Mouse (Mus musculus) myocyte (in vitro differentiated cells): Measurements from ENCODE around the gene Csmd2. TPM values are rescaled to one million over a fixed set of nuclear protein-coding genes. Genes with fewer than 3 reads are reported as not detected.

Experiments
- H3K27me3 ChIP-seq: one replicate; pipeline ENCODE4 v1.6.1; 2011; ENCODE audit not compliant: control insufficient read depth, insufficient read depth, insufficient read length
- H3K36me3 ChIP-seq: one replicate; pipeline ENCODE4 v1.6.1; 2011; ENCODE audit not compliant: control insufficient read depth, insufficient read depth
- H3K4me2 ChIP-seq: one replicate; pipeline ENCODE4 v1.6.1; 2011; ENCODE audit warnings: low read depth, control low read depth
- H3K4me3 ChIP-seq: one replicate; pipeline ENCODE4 v1.5.1; 2011; ENCODE audit warnings: mild to moderate bottlenecking, control low read depth, moderate library complexity
- H3K79me2 ChIP-seq: one replicate; pipeline ENCODE4 v1.6.1; 2011; ENCODE audit not compliant: control insufficient read depth, insufficient read depth
- H3ac ChIP-seq: one replicate; pipeline ENCODE4 v1.6.1; 2011; ENCODE audit not compliant: control insufficient read depth, insufficient read length
- CEBPB ChIP-seq: IDR thresholded peaks from 2 replicates; pipeline ENCODE4 v1.6.1; 2011; ENCODE audit warnings: mild to moderate bottlenecking, moderate library complexity; ENCODE audit not compliant: poor library complexity, insufficient read depth, severe bottlenecking
- E2F4 ChIP-seq: IDR thresholded peaks from one replicate; pipeline ENCODE4 v1.6.1; 2011; ENCODE audit warnings: mild to moderate bottlenecking, control low read depth, moderate library complexity; ENCODE audit not compliant: insufficient read depth
- MAX ChIP-seq: IDR thresholded peaks from one replicate; pipeline ENCODE4 v1.6.1; 2011; ENCODE audit warnings: low read depth, mild to moderate bottlenecking, control low read depth
- MYOD1 ChIP-seq, 3 experiments: IDR thresholded peaks; one replicate each; pipeline ENCODE4 v1.6.1; 2011; ENCODE audit warnings: control low read depth in 2 of 3, low read depth in 2 of 3, mild to moderate bottlenecking in 2 of 3, moderate library complexity in 1 of 3; ENCODE audit not compliant: insufficient read length in 2 of 3, control insufficient read depth in 1 of 3
- MYOG ChIP-seq, 3 experiments: IDR thresholded peaks; one replicate each; pipeline ENCODE4 v1.6.1; 2011; ENCODE audit warnings: control low read depth in 2 of 3, low read depth in 2 of 3, mild to moderate bottlenecking in 2 of 3; ENCODE audit not compliant: insufficient read length in 2 of 3, control insufficient read depth in 1 of 3, insufficient read depth in 1 of 3
- POLR2A ChIP-seq: IDR thresholded peaks from one replicate; pipeline ENCODE4 v1.6.1; 2011; ENCODE audit warnings: low read depth, mild to moderate bottlenecking, control low read depth, moderate library complexity; ENCODE audit not compliant: insufficient read length
- POLR2AphosphoS2 ChIP-seq: IDR thresholded peaks from one replicate; pipeline ENCODE4 v1.6.1; 2011; ENCODE audit warnings: low read depth, control low read depth; ENCODE audit not compliant: insufficient read length
- REST ChIP-seq: IDR thresholded peaks from one replicate; pipeline ENCODE4 v1.6.1; 2011; ENCODE audit warnings: mild to moderate bottlenecking, control low read depth, moderate library complexity; ENCODE audit not compliant: insufficient read depth, insufficient read length
- SRF ChIP-seq: IDR thresholded peaks from one replicate; pipeline ENCODE4 v1.6.1; 2011; ENCODE audit warnings: low read depth; ENCODE audit not compliant: control insufficient read depth, insufficient read length
- TCF12 ChIP-seq: IDR thresholded peaks from one replicate; pipeline ENCODE4 v1.6.1; 2011; ENCODE audit warnings: mild to moderate bottlenecking, control low read depth; ENCODE audit not compliant: poor library complexity, insufficient read depth, severe bottlenecking
- TCF3 ChIP-seq: IDR thresholded peaks from one replicate; pipeline ENCODE4 v1.6.1; 2011; ENCODE audit warnings: low read depth, control low read depth; ENCODE audit not compliant: insufficient read length
- USF1 ChIP-seq: IDR thresholded peaks from one replicate; pipeline ENCODE4 v1.6.1; 2011; ENCODE audit warnings: low read depth, mild to moderate bottlenecking, control low read depth, moderate library complexity
- polyA plus RNA-seq: library from polyadenylated mRNA; unstranded; fragments of >200 nt; fragmentation: generic; extraction: Trizol; gene quantifications from one replicate; pipeline ENCODE4 v1.2.1, GENCODE M21; 2012; ENCODE audit warnings: missing spikeins

Gene Csmd2
- polyA plus RNA-seq, 1 experiment, result not detected

DNA sequence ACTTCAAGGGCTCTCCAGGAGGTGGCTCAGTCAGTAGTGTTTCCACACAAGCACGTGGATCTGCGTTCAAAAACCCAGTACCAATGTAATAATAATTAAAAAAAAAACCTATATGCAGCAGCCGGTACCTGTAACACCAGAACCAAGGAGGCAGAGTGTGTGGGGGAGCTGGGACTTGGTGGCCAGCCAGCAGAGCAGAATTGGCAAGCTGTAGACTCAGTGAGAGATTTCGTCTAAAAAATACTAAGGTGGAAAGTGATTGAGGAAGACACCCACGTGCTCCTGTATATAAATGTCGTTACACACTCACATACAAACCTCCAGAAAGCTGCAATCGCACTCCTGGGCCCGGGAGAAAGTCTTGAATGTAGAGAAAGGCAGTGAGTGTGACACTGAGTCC lies 316.4 kb downstream of the Csmd2 start:
- TF ChIP-seq TCF12 (no peak), POLR2AphosphoS2 (no peak), CEBPB (no peak), SRF (no peak), MYOG (IDR thresholded peaks at IDR 0.05; ENCODE audit: control insufficient read depth in 1 of 3, insufficient read depth in 1 of 3, insufficient read length in 2 of 3, low read depth in 2 of 3) (no peak), TCF3 (no peak), USF1 (no peak), REST (no peak), MYOD1 (IDR thresholded peaks at IDR 0.05; ENCODE audit: control insufficient read depth in 1 of 3, insufficient read length in 2 of 3, low read depth in 2 of 3) (no peak), MAX (no peak), POLR2A (no peak), E2F4 (no peak)
- Histone ChIP-seq H3K4me3 (no peak overlapping the region), H3ac (no peak overlapping the region), H3K36me3 (no peaks in the 10 kb centered on the region), H3K79me2 (no peaks in the 10 kb centered on the region), H3K27me3 (no peaks in the 10 kb centered on the region), H3K4me2 (no peak overlapping the region)

GRCm38 (mm10) chr4:128306011-128306410 lies 318.4 kb downstream of the Csmd2 start:
- Histone ChIP-seq H3K36me3 (no peaks in the 10 kb centered on the region), H3K27me3 (no peaks in the 10 kb centered on the region), H3ac (no peak overlapping the region), H3K4me3 (no peak overlapping the region), H3K79me2 (no peaks in the 10 kb centered on the region), H3K4me2 (no peak overlapping the region)
- TF ChIP-seq POLR2AphosphoS2, result no peak
- TF ChIP-seq MYOG (IDR thresholded peaks at IDR 0.05; ENCODE audit: control insufficient read depth in 1 of 3, insufficient read depth in 1 of 3, insufficient read length in 2 of 3, low read depth in 2 of 3), result no peak
- no peak for TF ChIP-seq POLR2A
- TF ChIP-seq TCF12, result no peak
- TF ChIP-seq E2F4, result no peak
- TF ChIP-seq REST, result no peak
- no peak for TF ChIP-seq MAX
- no peak for TF ChIP-seq TCF3
- no peak for TF ChIP-seq CEBPB
- TF ChIP-seq USF1, result no peak
- TF ChIP-seq SRF, result no peak
- no peak for TF ChIP-seq MYOD1 (IDR thresholded peaks at IDR 0.05; ENCODE audit: control insufficient read depth in 1 of 3, insufficient read length in 2 of 3, low read depth in 2 of 3)

DNA sequence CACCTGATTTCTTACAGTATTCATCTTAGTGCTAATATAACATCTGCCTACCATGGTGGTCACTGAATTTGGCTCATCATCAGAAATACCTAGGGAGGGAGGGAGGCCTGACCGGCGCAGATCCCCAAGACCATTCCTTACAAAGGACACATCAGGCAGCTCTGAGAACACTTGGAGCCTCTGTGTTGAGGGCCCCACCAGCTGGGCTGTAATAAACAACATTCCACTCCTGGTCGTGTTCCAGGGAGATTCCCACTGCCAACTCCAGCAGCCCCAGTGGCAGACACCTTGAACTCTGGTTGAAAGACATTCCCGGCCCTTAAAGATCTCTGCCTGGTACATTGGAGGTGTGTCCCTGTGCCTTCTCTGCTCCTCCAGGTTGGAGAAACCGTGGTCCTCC lies 327.7 kb downstream of the Csmd2 start:
- Histone ChIP-seq H3K79me2 (no peaks in the 10 kb centered on the region), H3ac (no peak overlapping the region), H3K4me3 (no peak overlapping the region), H3K36me3 (no peaks in the 10 kb centered on the region), H3K27me3 (no peaks in the 10 kb centered on the region), H3K4me2 (no peak overlapping the region)
- no peak for TF ChIP-seq E2F4
- TF ChIP-seq TCF12, result no peak
- no peak for TF ChIP-seq MYOG (IDR thresholded peaks at IDR 0.05; ENCODE audit: control insufficient read depth in 1 of 3, insufficient read depth in 1 of 3, insufficient read length in 2 of 3, low read depth in 2 of 3)
- no peak for TF ChIP-seq POLR2AphosphoS2
- TF ChIP-seq POLR2A, result no peak
- TF ChIP-seq MYOD1 (IDR thresholded peaks at IDR 0.05; ENCODE audit: control insufficient read depth in 1 of 3, insufficient read length in 2 of 3, low read depth in 2 of 3), result no peak
- no peak for TF ChIP-seq REST
- TF ChIP-seq SRF, result no peak
- no peak for TF ChIP-seq TCF3
- TF ChIP-seq MAX, result no peak
- TF ChIP-seq CEBPB, result no peak
- TF ChIP-seq USF1, result no peak

- TF ChIP-seq TCF12, result no peak
- TF ChIP-seq POLR2AphosphoS2, result no peak
- no peak for TF ChIP-seq MYOD1 (IDR thresholded peaks at IDR 0.05; ENCODE audit: control insufficient read depth in 1 of 3, insufficient read length in 2 of 3, low read depth in 2 of 3)
- TF ChIP-seq E2F4, result no peak
- TF ChIP-seq POLR2A, result no peak
- no peak for TF ChIP-seq TCF3
- TF ChIP-seq MAX, result no peak
- no peak for TF ChIP-seq SRF
- TF ChIP-seq REST, result no peak
- no peak for TF ChIP-seq CEBPB
- no peak for TF ChIP-seq USF1
- TF ChIP-seq MYOG (IDR thresholded peaks at IDR 0.05; ENCODE audit: control insufficient read depth in 1 of 3, insufficient read depth in 1 of 3, insufficient read length in 2 of 3, low read depth in 2 of 3), result no peak
- Histone ChIP-seq H3ac (no peak overlapping the region), H3K36me3 (no peaks in the 10 kb centered on the region), H3K4me3 (no peak overlapping the region), H3K79me2 (no peaks in the 10 kb centered on the region), H3K27me3 (no peaks in the 10 kb centered on the region), H3K4me2 (no peak overlapping the region)
Observed at GRCm38 (mm10) chr4:128317951-128318350, 330.3 kb downstream of the Csmd2 start.

DNA sequence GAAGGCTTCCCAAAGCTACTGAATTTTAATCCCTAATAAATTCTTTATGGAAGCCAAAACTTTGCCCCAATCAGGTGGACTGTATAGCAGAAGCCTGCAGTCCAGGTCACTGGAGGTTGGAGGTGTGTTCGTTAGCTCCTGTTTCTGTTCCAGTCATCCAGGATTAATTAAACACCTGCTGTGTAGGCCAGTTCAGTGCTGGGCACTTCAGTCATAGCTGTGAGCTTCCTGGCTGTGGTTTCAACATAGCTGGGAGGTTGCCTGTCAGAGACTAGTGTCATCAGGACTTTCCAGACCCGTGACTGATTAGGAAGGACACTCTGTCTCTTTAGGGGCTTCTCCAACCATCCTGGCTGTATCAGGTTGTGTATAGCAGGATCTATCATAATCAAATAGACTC lies 337.9 kb downstream of the Csmd2 start:
- no peaks in the 10 kb centered on the region for H3K79me2 ChIP-seq

More for the DNA sequence above, 337.9 kb downstream of the Csmd2 start:
- no peak overlapping the region for H3K4me2 ChIP-seq
- H3K4me3 ChIP-seq, result no peak overlapping the region
- TF ChIP-seq POLR2A (no peak), TCF12 (no peak), POLR2AphosphoS2 (no peak), E2F4 (no peak), SRF (no peak), REST (no peak), MYOD1 (IDR thresholded peaks at IDR 0.05; ENCODE audit: control insufficient read depth in 1 of 3, insufficient read length in 2 of 3, low read depth in 2 of 3) (no peak), MAX (no peak), CEBPB (no peak), TCF3 (no peak), USF1 (no peak), MYOG (IDR thresholded peaks at IDR 0.05; ENCODE audit: control insufficient read depth in 1 of 3, insufficient read depth in 1 of 3, insufficient read length in 2 of 3, low read depth in 2 of 3) (no peak)
- H3K36me3 ChIP-seq, result no peaks in the 10 kb centered on the region
- no peaks in the 10 kb centered on the region for H3K27me3 ChIP-seq
- H3ac ChIP-seq, result no peak overlapping the region
